Mouse (Mus musculus): ENCODE results near the gene 2810004N23Rik. TPM values are rescaled to one million over a fixed set of nuclear protein-coding genes. Genes with fewer than 3 reads are reported as not detected.
"Not testable (repeated sequence)": the region's sequence is repeated elsewhere in the genome, so short reads cannot be mapped to it uniquely, and the experiment has no call there.

The 2810004N23Rik gene
- total and polyA plus RNA-seq, 3 experiments, result 54.8 to 68.9 (median 64.0) TPM

DNA sequence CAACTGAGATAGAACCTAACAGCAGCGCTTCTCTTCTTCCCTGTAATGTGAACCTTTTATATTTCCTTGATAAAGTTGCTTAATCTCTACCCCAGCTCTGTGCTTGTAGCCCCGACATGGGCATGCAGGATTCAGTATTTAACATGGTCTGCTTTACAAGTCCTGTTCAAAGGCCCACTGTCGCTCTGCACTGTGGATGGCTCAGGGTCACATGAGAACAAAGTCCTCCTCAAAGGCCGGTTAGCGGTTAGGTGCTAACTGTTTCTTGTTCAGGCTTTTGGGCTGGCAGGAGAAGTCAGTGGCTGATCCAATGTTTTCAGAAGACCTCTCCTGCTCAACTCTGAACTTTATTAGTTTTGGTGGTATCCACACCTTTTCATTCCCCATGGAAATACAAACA is 17.3 kb downstream of the 2810004N23Rik start:
- H3K79me2 ChIP-seq (ENCODE audit: control insufficient read depth, insufficient read depth, low read length, poor library complexity), result peaks cover 4% of the 10 kb centered on the region; the same call in 1 of the 2 replicates
- H3K9me3 ChIP-seq (replicated peaks; ENCODE audit: insufficient read depth, low read length), result no peaks in the 10 kb centered on the region
- H3K36me3 ChIP-seq (ENCODE audit: control insufficient read depth in 1 of 2, insufficient read depth in 2 of 2, low read length in 2 of 2), result peaks cover 0 to 8% of the 10 kb centered on the region in 2 experiments; a peak in 1 of 4 replicates
- H3K27ac ChIP-seq (ENCODE audit: control insufficient read depth, low read depth, low read length), result no peak overlapping the region
- no peak overlapping the region for H3K9ac ChIP-seq (ENCODE audit: control insufficient read depth, low read depth, low read length, poor library complexity, severe bottlenecking)
- no peak overlapping the region for H3K4me3 ChIP-seq (ENCODE audit: control insufficient read depth in 1 of 2, insufficient read depth in 1 of 2, low read depth in 2 of 2, low read length in 2 of 2)
- no peaks in the 10 kb centered on the region for H3K4me1 ChIP-seq (ENCODE audit: control insufficient read depth in 1 of 2, insufficient read depth in 2 of 2, low read length in 2 of 2)
- no peaks in the 10 kb centered on the region for H3K27me3 ChIP-seq (ENCODE audit: control insufficient read depth in 1 of 2, insufficient read depth in 2 of 2, low read length in 2 of 2)
- TF ChIP-seq TCF12 (IDR thresholded peaks at IDR 0.05; ENCODE audit: low read depth, low read length) (no peak), ZMIZ1 (IDR thresholded peaks at IDR 0.05; ENCODE audit: low read depth, low read length) (no peak), ZNF384 (IDR thresholded peaks at IDR 0.05; ENCODE audit: low read depth, low read length) (no peak), POLR2AphosphoS2 (IDR thresholded peaks at IDR 0.05; ENCODE audit: low read length) (no peak), MAZ (IDR thresholded peaks at IDR 0.05; ENCODE audit: low read depth, low read length) (no peak), POLR2A (IDR thresholded peaks at IDR 0.05; ENCODE audit: control insufficient read depth in 1 of 2, insufficient read depth in 1 of 2, low read depth in 1 of 2, low read length in 2 of 2, poor library complexity in 1 of 2) (no peak), USF2 (IDR thresholded peaks at IDR 0.05; ENCODE audit: borderline replicate concordance in 1 of 2, insufficient read depth in 1 of 2, low read depth in 1 of 2, low read length in 2 of 2) (no peak), CTCF (IDR thresholded peaks at IDR 0.05 in 2 of 3, conservative IDR thresholded peaks at IDR 0.05 in 1 of 3; ENCODE audit: control insufficient read depth in 1 of 3, insufficient read depth in 1 of 3, low read depth in 2 of 3, low read length in 3 of 3, poor library complexity in 1 of 3, severe bottlenecking in 1 of 3) (no peak), UBTF (IDR thresholded peaks at IDR 0.05; ENCODE audit: borderline replicate concordance, insufficient read depth, low read depth, low read length) (no peak), CHD2 (IDR thresholded peaks at IDR 0.05; ENCODE audit: low read length) (no peak), GATA1 (IDR thresholded peaks at IDR 0.05; ENCODE audit: low read depth, low read length) (no peak), JUND (IDR thresholded peaks at IDR 0.05; ENCODE audit: low read depth, low read length) (no peak), SMC3 (IDR thresholded peaks at IDR 0.05; ENCODE audit: low read depth, low read length) (no peak), MEF2A (IDR thresholded peaks at IDR 0.05; ENCODE audit: extremely low read depth, insufficient replicate concordance, low read depth, low read length, poor library complexity, severe bottlenecking) (no peak), SIN3A (IDR thresholded peaks at IDR 0.05; ENCODE audit: low read length) (no peak), CHD1 (IDR thresholded peaks at IDR 0.05; ENCODE audit: low read depth, low read length) (no peak), TBP (IDR thresholded peaks at IDR 0.05; ENCODE audit: low read depth, low read length) (no peak), TAL1 (IDR thresholded peaks at IDR 0.05; ENCODE audit: low read length) (no peak), MYB (IDR thresholded peaks at IDR 0.05; ENCODE audit: low read depth, low read length) (no peak)
- no peak for DNase-seq (ENCODE audit: low read depth, low spot score)

DNA sequence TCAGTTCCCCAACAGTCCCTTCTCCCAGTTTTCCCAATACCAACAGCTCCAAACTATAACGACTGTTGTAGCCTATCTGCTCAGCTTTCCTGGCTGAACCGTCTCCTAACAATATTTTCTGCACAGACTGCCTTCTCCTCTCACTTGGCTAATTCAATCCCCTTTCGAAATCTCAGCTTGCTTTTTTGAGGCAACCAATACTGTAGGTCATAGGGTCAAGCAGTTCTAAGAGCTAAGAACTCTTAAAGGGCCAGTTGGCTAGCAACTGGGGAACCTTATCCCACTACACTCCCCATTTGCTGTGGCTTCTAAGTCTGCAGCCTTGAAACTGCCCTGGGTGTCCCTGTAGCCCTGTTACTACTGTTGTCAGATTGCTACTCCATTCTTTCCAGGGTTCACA is 17.8 kb downstream of the 2810004N23Rik start:
- Histone ChIP-seq H3K4me3 (ENCODE audit: control insufficient read depth in 1 of 2, insufficient read depth in 1 of 2, low read depth in 2 of 2, low read length in 2 of 2) (no peak overlapping the region), H3K36me3 (ENCODE audit: control insufficient read depth in 1 of 2, insufficient read depth in 2 of 2, low read length in 2 of 2) (peaks cover 0 to 8% of the 10 kb centered on the region in 2 experiments; a peak in 1 of 4 replicates), H3K27ac (ENCODE audit: control insufficient read depth, low read depth, low read length) (no peak overlapping the region), H3K4me1 (ENCODE audit: control insufficient read depth in 1 of 2, insufficient read depth in 2 of 2, low read length in 2 of 2) (no peaks in the 10 kb centered on the region), H3K79me2 (ENCODE audit: control insufficient read depth, insufficient read depth, low read length, poor library complexity) (peaks cover 4% of the 10 kb centered on the region; the same call in 1 of the 2 replicates), H3K9me3 (replicated peaks; ENCODE audit: insufficient read depth, low read length) (no peaks in the 10 kb centered on the region), H3K27me3 (ENCODE audit: control insufficient read depth in 1 of 2, insufficient read depth in 2 of 2, low read length in 2 of 2) (no peaks in the 10 kb centered on the region), H3K9ac (ENCODE audit: control insufficient read depth, low read depth, low read length, poor library complexity, severe bottlenecking) (no peak overlapping the region)
- DNase-seq (ENCODE audit: low read depth, low spot score), result no peak
- no peak for TF ChIP-seq USF2 (IDR thresholded peaks at IDR 0.05; ENCODE audit: borderline replicate concordance in 1 of 2, insufficient read depth in 1 of 2, low read depth in 1 of 2, low read length in 2 of 2)
- no peak for TF ChIP-seq HCFC1 (IDR thresholded peaks at IDR 0.05; ENCODE audit: low read depth, low read length)
- no peak for TF ChIP-seq MAZ (IDR thresholded peaks at IDR 0.05; ENCODE audit: low read depth, low read length)
- no peak for TF ChIP-seq ZNF384 (IDR thresholded peaks at IDR 0.05; ENCODE audit: low read depth, low read length)
- TF ChIP-seq MAFK (IDR thresholded peaks at IDR 0.05; ENCODE audit: borderline replicate concordance, low read depth, low read length), result no peak
- no peak for TF ChIP-seq TBP (IDR thresholded peaks at IDR 0.05; ENCODE audit: low read depth, low read length)
- TF ChIP-seq MEF2A (IDR thresholded peaks at IDR 0.05; ENCODE audit: extremely low read depth, insufficient replicate concordance, low read depth, low read length, poor library complexity, severe bottlenecking), result no peak

DNA sequence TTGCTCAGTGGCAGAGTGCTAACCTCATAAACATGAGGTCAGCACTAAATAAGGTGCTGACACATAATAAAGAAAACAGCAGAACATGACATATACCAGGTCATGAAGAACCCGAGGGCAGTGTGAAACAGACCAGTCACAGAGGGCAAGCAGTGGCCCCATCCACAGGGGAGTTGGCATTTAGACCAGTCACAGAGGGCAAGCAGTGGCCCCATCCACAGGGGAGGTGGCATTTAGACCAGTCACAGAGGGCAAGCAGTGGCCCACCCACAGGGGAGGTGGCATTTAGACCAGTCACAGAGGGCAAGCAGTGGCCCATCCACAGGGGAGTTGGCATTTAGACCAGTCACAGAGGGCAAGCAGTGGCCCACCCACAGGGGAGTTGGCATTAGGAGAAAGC is 20.0 kb downstream of the 2810004N23Rik start:
- H3K4me1 ChIP-seq (ENCODE audit: control insufficient read depth in 1 of 2, insufficient read depth in 2 of 2, low read length in 2 of 2); H3K9me3 ChIP-seq (replicated peaks; ENCODE audit: insufficient read depth, low read length); H3K27me3 ChIP-seq (ENCODE audit: control insufficient read depth in 1 of 2, insufficient read depth in 2 of 2, low read length in 2 of 2); H3K79me2 ChIP-seq (ENCODE audit: control insufficient read depth, insufficient read depth, low read length, poor library complexity); H3K36me3 ChIP-seq (ENCODE audit: control insufficient read depth in 1 of 2, insufficient read depth in 2 of 2, low read length in 2 of 2); DNase-seq (ENCODE audit: low read depth, low spot score); H3K4me3 ChIP-seq (ENCODE audit: control insufficient read depth in 1 of 2, insufficient read depth in 1 of 2, low read depth in 2 of 2, low read length in 2 of 2); H3K9ac ChIP-seq (ENCODE audit: control insufficient read depth, low read depth, low read length, poor library complexity, severe bottlenecking); H3K27ac ChIP-seq (ENCODE audit: control insufficient read depth, low read depth, low read length): not testable (repeated sequence)

Measured in MEL (cell line).